Comparison of ENCODE assay signal across 8 mouse cellular contexts in genomic region chr3:116033871-116034222, GRCm38 (mm10). TPM values are rescaled to one million over a fixed set of nuclear protein-coding genes. Genes with fewer than 3 reads are reported as not detected.
DNase-seq lines count a peak whose midpoint lies in the region; ATAC-seq and TF ChIP-seq lines count a peak whose summit lies in the region.

No protein-coding gene starts in this region.

- H3K4me1 ChIP-seq in cerebellum, adult 2 months (ENCODE audit: control insufficient read depth, insufficient read depth, low read length) = peaks cover 7% of the 10 kb centered on the region
- H3K4me1 ChIP-seq in lung, postnatal 0 days (ENCODE audit: insufficient read depth, low read depth, low read length) = no peaks in the 10 kb centered on the region
- H3K4me1 ChIP-seq in hindbrain, embryonic 11.5 days (replicated peaks; ENCODE audit: control insufficient read depth, insufficient read depth, low read length) = no peaks in the 10 kb centered on the region

- H3K4me3 ChIP-seq in cerebellum, adult 2 months (replicated peaks; ENCODE audit: insufficient read depth, low read depth, low read length) = no peak overlapping the region
- H3K4me3 ChIP-seq in lung, postnatal 0 days (ENCODE audit: low read depth, low read length) = no peak overlapping the region
- no peak overlapping the region for H3K4me3 ChIP-seq in hindbrain, embryonic 11.5 days (ENCODE audit: low read depth, low read length)

- no peak for TF ChIP-seq EP300 in lung, postnatal 0 days (IDR thresholded peaks at IDR 0.05)

- H3K9ac ChIP-seq in lung, postnatal 0 days (replicated peaks; ENCODE audit: low read depth) = no peak overlapping the region
- H3K9ac ChIP-seq in hindbrain, embryonic 11.5 days (ENCODE audit: low read depth, low read length) = no peak overlapping the region

- DNase-seq in cerebellum, adult 2 months = peak in 1 of 2 experiments; percentile 33
- no peak for DNase-seq in cerebellum, adult 8-10 months
- DNase-seq in lung, postnatal 0 days (ENCODE audit: low spot score) = peak; percentile 79
- DNase-seq in lung, postnatal 4 days = no peak
- peak; percentile 76 for DNase-seq in hindbrain, embryonic 11.5 days (ENCODE audit: low spot score)
- DNase-seq in mesoderm, embryonic 11.5 days (ENCODE audit: low read depth, low spot score) = peak; percentile 74
- no peak for DNase-seq in spleen, postnatal 36 days (ENCODE audit: low spot score in 2 of 2)
- no peak for DNase-seq in frontal cortex, postnatal 10 days (ENCODE audit: low spot score in 2 of 2)

- H3K4me2 ChIP-seq in lung, postnatal 0 days (replicated peaks; ENCODE audit: low read depth, low read length) = no peak overlapping the region
- H3K4me2 ChIP-seq in hindbrain, embryonic 11.5 days (replicated peaks; ENCODE audit: low read depth, low read length) = no peak overlapping the region

- no peaks in the 10 kb centered on the region for H3K27me3 ChIP-seq in cerebellum, adult 2 months (ENCODE audit: control insufficient read depth, insufficient read depth, low read length)
- H3K27me3 ChIP-seq in lung, postnatal 0 days (replicated peaks; ENCODE audit: insufficient read depth, low read length) = no peaks in the 10 kb centered on the region
- H3K27me3 ChIP-seq in hindbrain, embryonic 11.5 days (ENCODE audit: control insufficient read depth, insufficient read depth, low read length) = no peaks in the 10 kb centered on the region

- ATAC-seq in lung, postnatal 0 days = no peak
- peak; percentile 60; the same call in 1 of the 2 replicates for ATAC-seq in hindbrain, embryonic 11.5 days (ENCODE audit: low FRiP score)

- H3K27ac ChIP-seq in cerebellum, adult 2 months (ENCODE audit: insufficient read depth, low read length) = no peak overlapping the region
- H3K27ac ChIP-seq in lung, postnatal 0 days (ENCODE audit: low read length) = no peak overlapping the region
- H3K27ac ChIP-seq in hindbrain, embryonic 11.5 days (ENCODE audit: low read depth, low read length) = no peak overlapping the region

- no peaks in the 10 kb centered on the region for H3K36me3 ChIP-seq in lung, postnatal 0 days (ENCODE audit: insufficient read depth, low read length)
- H3K36me3 ChIP-seq in hindbrain, embryonic 11.5 days (ENCODE audit: control insufficient read depth, insufficient read depth, low read length) = no peaks in the 10 kb centered on the region

- no peak for TF ChIP-seq POLR2A in cerebellum, adult 2 months (IDR thresholded peaks at IDR 0.05; ENCODE audit: borderline replicate concordance, insufficient read depth, low read length)

- 55% methylated on average over 3 of the region's 3 CpGs for WGBS in cerebellum, adult 2 months
- WGBS in lung, postnatal 0 days = 59% methylated on average over 3 of the region's 3 CpGs
- WGBS in hindbrain, embryonic 11.5 days = 63% methylated on average over 3 of the region's 3 CpGs

- TF ChIP-seq CTCF in cerebellum, adult 2 months (IDR thresholded peaks at IDR 0.05; ENCODE audit: borderline replicate concordance, insufficient read depth, low read depth, low read length) = peak; percentile 36; the same call in 1 of the 2 replicates
- TF ChIP-seq CTCF in lung, postnatal 0 days (IDR thresholded peaks at IDR 0.05) = peak; percentile 78

- H3K9me3 ChIP-seq in lung, postnatal 0 days (ENCODE audit: low read length) = no peaks in the 10 kb centered on the region
- no peaks in the 10 kb centered on the region for H3K9me3 ChIP-seq in hindbrain, embryonic 11.5 days (ENCODE audit: control insufficient read depth, low read length)

RNA-seq across cellular contexts. Expression of gene Extl2, which starts 26.6 kb away (rescaled TPM):
- 67.8 and 70.0 TPM in 2 replicates for polyA plus RNA-seq in cerebellum, adult 2 months (2012; rRNA removed)
- polyA plus RNA-seq in lung, postnatal 0 days (2015; fragmentation: Nextera tagmentation; extraction: Ambion mirVana) = 10.4 and 10.9 TPM in 2 replicates
- polyA plus RNA-seq in hindbrain, embryonic 11.5 days (2014; fragmentation: Nextera tagmentation; extraction: Ambion mirVana) = 28.7 and 31.0 TPM in 2 replicates

RNA-seq across cellular contexts. Expression of gene Slc30a7, which starts 26.6 kb away (rescaled TPM):
- 13.7 and 14.3 TPM in 2 replicates for polyA plus RNA-seq in cerebellum, adult 2 months (2012; rRNA removed)
- polyA plus RNA-seq in lung, postnatal 0 days (2015; fragmentation: Nextera tagmentation; extraction: Ambion mirVana) = 25.0 and 29.0 TPM in 2 replicates
- polyA plus RNA-seq in hindbrain, embryonic 11.5 days (2014; fragmentation: Nextera tagmentation; extraction: Ambion mirVana) = 29.3 and 31.2 TPM in 2 replicates

Comparison
In these comparisons a context has a peak if more than half of its experiments do, and no peak if none do; other contexts are left out.
1. DNase-seq: peak in lung, postnatal 0 days (single experiment), hindbrain, embryonic 11.5 days (single experiment) and mesoderm, embryonic 11.5 days (single experiment); none in cerebellum, adult 8-10 months (single experiment), lung, postnatal 4 days (0 of 2), spleen, postnatal 36 days (0 of 2) and frontal cortex, postnatal 10 days (0 of 2).